Comparison of ENCODE assay signal across 8 mouse cellular contexts in genomic region chr2:143837291-143837701, GRCm38 (mm10). TPM values are rescaled to one million over a fixed set of nuclear protein-coding genes. Genes with fewer than 3 reads are reported as not detected.
DNase-seq lines count a peak whose midpoint lies in the region; ATAC-seq and TF ChIP-seq lines count a peak whose summit lies in the region.

No protein-coding gene starts in this region.

- peaks cover 4% of the 10 kb centered on the region; the same call in 1 of the 2 replicates for H3K27me3 ChIP-seq in G1E (ENCODE audit: insufficient read depth, low read length)
- H3K27me3 ChIP-seq in forebrain, postnatal 0 days (ENCODE audit: insufficient read depth, low read length), result no peaks in the 10 kb centered on the region
- no peaks in the 10 kb centered on the region for H3K27me3 ChIP-seq in hindbrain, embryonic 10.5 days (ENCODE audit: insufficient read depth, poor library complexity, severe bottlenecking)
- no peaks in the 10 kb centered on the region for H3K27me3 ChIP-seq in lung, embryonic 16.5 days (ENCODE audit: control insufficient read depth, insufficient read depth, low read depth, low read length)

- peak; percentile 73 for TF ChIP-seq CTCF in G1E (IDR thresholded peaks at IDR 0.05; ENCODE audit: low read depth, low read length)
- TF ChIP-seq CTCF in forebrain, postnatal 0 days (IDR thresholded peaks at IDR 0.05; ENCODE audit: low read depth), result peak; percentile 86

- under 1% methylated on average over 8 of the region's 8 CpGs for WGBS in forebrain, postnatal 0 days
- WGBS in hindbrain, embryonic 10.5 days, result 2% methylated on average over 8 of the region's 8 CpGs
- WGBS in lung, embryonic 16.5 days, result 2% methylated on average over 8 of the region's 8 CpGs

- peak; percentile 37 for DNase-seq in G1E (ENCODE audit: low spot score)
- peak; percentile 74 to 75 for DNase-seq in cerebellum, adult 18-20 months
- peak; percentile 88 for DNase-seq in forebrain, postnatal 0 days
- peak; percentile 80 for DNase-seq in hindbrain, embryonic 10.5 days (ENCODE audit: low spot score)
- peak; percentile 87 for DNase-seq in layer of hippocampus, adult 9-10 months (ENCODE audit: low spot score)
- peak; percentile 20 for DNase-seq in ovary, postnatal 10 days (ENCODE audit: low spot score)
- DNase-seq in thymus, postnatal 10 days (ENCODE audit: low spot score in 2 of 2), result peak; percentile 50 to 80

- no peaks in the 10 kb centered on the region for H3K9me3 ChIP-seq in G1E (replicated peaks)
- H3K9me3 ChIP-seq in forebrain, postnatal 0 days (ENCODE audit: low read length), result no peaks in the 10 kb centered on the region
- no peaks in the 10 kb centered on the region for H3K9me3 ChIP-seq in hindbrain, embryonic 10.5 days
- H3K9me3 ChIP-seq in lung, embryonic 16.5 days (ENCODE audit: control insufficient read depth, low read length), result no peaks in the 10 kb centered on the region

- peaks cover 4% of the 10 kb centered on the region; the same call in 1 of the 2 replicates for H3K4me1 ChIP-seq in G1E (ENCODE audit: insufficient read depth, low read depth, low read length)
- H3K4me1 ChIP-seq in forebrain, postnatal 0 days (ENCODE audit: insufficient read depth), result no peaks in the 10 kb centered on the region
- peaks cover 7% of the 10 kb centered on the region for H3K4me1 ChIP-seq in hindbrain, embryonic 10.5 days (replicated peaks)
- peaks cover 15% of the 10 kb centered on the region for H3K4me1 ChIP-seq in lung, embryonic 16.5 days (replicated peaks; ENCODE audit: control insufficient read depth, insufficient read depth, low read length)

- H3K36me3 ChIP-seq in G1E (replicated peaks), result no peaks in the 10 kb centered on the region
- no peaks in the 10 kb centered on the region for H3K36me3 ChIP-seq in forebrain, postnatal 0 days (ENCODE audit: insufficient read depth)
- no peaks in the 10 kb centered on the region for H3K36me3 ChIP-seq in hindbrain, embryonic 10.5 days
- no peaks in the 10 kb centered on the region for H3K36me3 ChIP-seq in lung, embryonic 16.5 days (ENCODE audit: control insufficient read depth, insufficient read depth, low read length)

- H3K4me2 ChIP-seq in forebrain, postnatal 0 days (ENCODE audit: low read depth), result peak overlapping the region; percentile 47
- peak overlapping the region; percentile 52 for H3K4me2 ChIP-seq in lung, embryonic 16.5 days (ENCODE audit: low read depth, low read length)

- no peak overlapping the region for H3K4me3 ChIP-seq in G1E (ENCODE audit: low read depth, low read length)
- H3K4me3 ChIP-seq in forebrain, postnatal 0 days (ENCODE audit: low read depth, low read length), result peak overlapping the region; percentile 18; the same call in 1 of the 2 replicates
- peak overlapping the region; percentile 40 for H3K4me3 ChIP-seq in hindbrain, embryonic 10.5 days
- peak overlapping the region; percentile 23 for H3K4me3 ChIP-seq in lung, embryonic 16.5 days (ENCODE audit: low read length)

- no peak overlapping the region for H3K27ac ChIP-seq in forebrain, postnatal 0 days (ENCODE audit: low read depth, low read length)
- no peak overlapping the region; the same call in 1 of the 2 replicates for H3K27ac ChIP-seq in hindbrain, embryonic 10.5 days
- no peak overlapping the region for H3K27ac ChIP-seq in lung, embryonic 16.5 days (ENCODE audit: low read length)

- 0 out of 2 replicates have a peak overlapping the region, but pooled peaks have one; percentile 33 for H3K9ac ChIP-seq in forebrain, postnatal 0 days
- H3K9ac ChIP-seq in lung, embryonic 16.5 days (ENCODE audit: low read length), result no peak overlapping the region; the same call in 1 of the 2 replicates

- no peak for ATAC-seq in G1E (ENCODE audit: extremely low read depth, insufficient number of reproducible peaks, low FRiP score, poor library complexity, severe bottlenecking)
- peak; percentile 71 for ATAC-seq in forebrain, postnatal 0 days
- ATAC-seq in lung, embryonic 16.5 days (ENCODE audit: low read depth), result peak; percentile 31; the same call in 1 of the 2 replicates

RNA-seq across cellular contexts. Expression of gene Bfsp1, which starts 25.7 kb away (rescaled TPM):
- not detected in 2 replicates for total RNA-seq in G1E (2014; fragmentation: Nextera tagmentation)
- 0.05 and 0.12 TPM in 2 replicates for total RNA-seq in G1E (2017)
- not detected in 2 replicates for polyA plus RNA-seq in G1E (2012)
- 2.5 and 3.7 TPM in 2 replicates for total RNA-seq in forebrain, postnatal 0 days (2014; rRNA removed)
- polyA plus RNA-seq in forebrain, postnatal 0 days (2015; fragmentation: Nextera tagmentation; extraction: Ambion mirVana), result 1.3 and 1.9 TPM in 2 replicates
- 0.45 and 1.0 TPM in 2 replicates for polyA plus RNA-seq in hindbrain, embryonic 10.5 days (2016; fragmentation: Nextera tagmentation; extraction: Ambion mirVana)
- 1.6 and 2.2 TPM in 2 replicates for polyA plus RNA-seq in lung, embryonic 16.5 days (2015; fragmentation: Nextera tagmentation; extraction: Ambion mirVana)

Comparison
In these comparisons a context has a peak if more than half of its experiments do, and no peak if none do; other contexts are left out.
1. DNase-seq: peak in every context shown above with its lines; median percentile 88 in forebrain, postnatal 0 days; 87 in layer of hippocampus, adult 9-10 months; 80 in hindbrain, embryonic 10.5 days; 74 in cerebellum, adult 18-20 months; 65 in thymus, postnatal 10 days; 37 in G1E; 20 in ovary, postnatal 10 days.